Mouse (Mus musculus): ENCODE measurements around the gene Ninl. TPM values are rescaled to one million over a fixed set of nuclear protein-coding genes. Genes with fewer than 3 reads are reported as not detected.

Ninl gene
- 3.2 TPM in 2 replicates for polyA plus RNA-seq (2015; fragmentation: Nextera tagmentation; extraction: Ambion mirVana)

DNA sequence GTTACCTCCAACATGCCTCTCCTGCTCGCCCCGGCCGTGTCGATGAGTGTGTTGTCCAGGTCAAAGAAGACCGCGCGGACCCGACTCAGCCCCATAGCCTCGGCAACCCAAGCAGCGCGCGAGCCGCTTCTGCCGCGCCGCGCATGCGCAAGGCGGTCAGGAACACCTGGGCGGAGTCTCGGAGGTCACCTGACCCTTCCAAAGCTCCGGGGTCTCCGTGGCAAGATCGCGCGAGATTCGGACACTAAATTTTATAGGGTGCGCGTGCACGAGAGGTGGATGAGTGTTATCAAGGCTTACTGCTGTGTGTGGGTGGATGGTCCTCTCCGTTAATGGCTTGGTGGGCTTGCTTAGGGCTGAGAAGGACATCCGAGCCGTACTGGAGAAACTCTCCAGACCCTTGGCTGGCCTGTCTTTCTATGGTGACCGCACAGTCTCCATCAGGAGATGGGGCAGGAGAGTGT, at the start of gene Ninl, which contains the start of gene Nanp:
TSS of gene Ninl (minus strand) at position 151 of the 464 bp plus-strand sequence.
TSS of gene Nanp (minus strand) at position 167 of the 464 bp plus-strand sequence.
- no peaks in the 10 kb centered on the region for H3K36me3 ChIP-seq (ENCODE audit: control insufficient read depth, insufficient read depth)
- H3K9me3 ChIP-seq (replicated peaks; ENCODE audit: control insufficient read depth, low read length) = no peaks in the 10 kb centered on the region
- no peaks in the 10 kb centered on the region for H3K27me3 ChIP-seq (ENCODE audit: control insufficient read depth, insufficient read depth, low read length)
- peak within 1 kb of the TSS; percentile 98 for H3K9ac ChIP-seq (ENCODE audit: low read length)
- ATAC-seq (replicated peaks; ENCODE audit: extremely low read depth, insufficient read depth, low FRiP score) = peak; percentile 95
- peak within 1 kb of the TSS; percentile 79 for H3K27ac ChIP-seq (ENCODE audit: low read length)
- peak within 1 kb of the TSS; percentile 92 for H3K4me2 ChIP-seq (ENCODE audit: low read depth, low read length)
- under 1% methylated on average over 34 of the region's 34 CpGs for WGBS
- peaks cover 11% of the 10 kb centered on the region; the same call in 1 of the 2 replicates for H3K4me1 ChIP-seq (ENCODE audit: control insufficient read depth, insufficient read depth, low read length)
- peak within 1 kb of the TSS; percentile 97 for H3K4me3 ChIP-seq (ENCODE audit: low read length)

DNA sequence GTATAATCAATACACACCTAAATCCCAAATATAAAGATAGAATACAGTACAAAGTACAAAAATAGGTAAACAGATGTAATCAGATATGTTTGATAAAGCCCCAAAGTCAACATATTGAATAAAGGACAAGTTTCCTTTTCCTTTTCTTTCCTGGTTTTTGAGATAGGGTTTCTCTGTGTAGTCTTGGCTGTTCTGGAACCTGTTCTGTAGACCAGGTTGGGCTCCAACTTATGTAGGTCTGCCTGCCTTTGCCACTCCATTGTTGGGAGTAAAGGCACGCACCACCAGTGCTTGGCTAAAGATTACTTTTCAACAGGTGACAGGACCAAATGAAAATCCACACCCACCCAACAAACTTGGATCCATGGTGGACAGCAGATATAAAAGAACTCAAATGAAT, 17.5 kb upstream of the Ninl start:
- H3K36me3 ChIP-seq (ENCODE audit: control insufficient read depth, insufficient read depth) = no peaks in the 10 kb centered on the region
- WGBS = 84% methylated on average over 1 of the region's 1 CpGs
- H3K4me2 ChIP-seq (ENCODE audit: low read depth, low read length) = no peak overlapping the region
- H3K9ac ChIP-seq (ENCODE audit: low read length) = no peak overlapping the region
- no peaks in the 10 kb centered on the region for H3K4me1 ChIP-seq (ENCODE audit: control insufficient read depth, insufficient read depth, low read length)
- no peak overlapping the region for H3K4me3 ChIP-seq (ENCODE audit: low read length)
- H3K27ac ChIP-seq (ENCODE audit: low read length) = no peak overlapping the region
- H3K27me3 ChIP-seq (ENCODE audit: control insufficient read depth, insufficient read depth, low read length) = no peaks in the 10 kb centered on the region
- no peaks in the 10 kb centered on the region for H3K9me3 ChIP-seq (replicated peaks; ENCODE audit: control insufficient read depth, low read length)
- no peak for ATAC-seq (replicated peaks; ENCODE audit: extremely low read depth, insufficient read depth, low FRiP score)

DNA sequence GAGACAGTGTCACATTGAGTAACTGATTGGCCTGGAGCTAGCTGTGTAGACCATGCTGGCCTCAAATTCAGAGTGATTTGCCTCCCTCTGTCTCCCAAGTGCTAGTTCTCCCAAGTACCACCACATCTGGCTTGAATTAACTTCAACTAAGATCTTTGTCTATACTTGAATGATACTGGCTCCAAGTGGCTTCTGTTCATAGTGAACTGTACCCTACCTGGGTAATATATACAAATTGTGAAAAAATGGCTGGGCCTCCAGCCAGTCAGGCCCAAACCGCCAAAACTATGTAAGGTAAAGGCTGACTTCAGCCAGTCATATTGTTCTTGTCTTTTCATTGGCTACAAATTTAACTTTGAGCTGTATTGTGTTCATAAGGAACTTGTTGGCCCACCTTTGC, 1.2 kb upstream of the Ninl start:
- no peaks in the 10 kb centered on the region for H3K9me3 ChIP-seq (replicated peaks; ENCODE audit: control insufficient read depth, low read length)
- H3K27ac ChIP-seq (ENCODE audit: low read length) = no peak overlapping the region
- H3K4me2 ChIP-seq (ENCODE audit: low read depth, low read length) = no peak overlapping the region
- H3K9ac ChIP-seq (ENCODE audit: low read length) = no peak overlapping the region
- H3K27me3 ChIP-seq (ENCODE audit: control insufficient read depth, insufficient read depth, low read length) = no peaks in the 10 kb centered on the region
- H3K4me3 ChIP-seq (ENCODE audit: low read length) = no peak overlapping the region
- H3K36me3 ChIP-seq (ENCODE audit: control insufficient read depth, insufficient read depth) = no peaks in the 10 kb centered on the region
- H3K4me1 ChIP-seq (ENCODE audit: control insufficient read depth, insufficient read depth, low read length) = peaks cover 11% of the 10 kb centered on the region; the same call in 1 of the 2 replicates
- WGBS = 85% methylated on average over 1 of the region's 1 CpGs
- no peak for ATAC-seq (replicated peaks; ENCODE audit: extremely low read depth, insufficient read depth, low FRiP score)

DNA sequence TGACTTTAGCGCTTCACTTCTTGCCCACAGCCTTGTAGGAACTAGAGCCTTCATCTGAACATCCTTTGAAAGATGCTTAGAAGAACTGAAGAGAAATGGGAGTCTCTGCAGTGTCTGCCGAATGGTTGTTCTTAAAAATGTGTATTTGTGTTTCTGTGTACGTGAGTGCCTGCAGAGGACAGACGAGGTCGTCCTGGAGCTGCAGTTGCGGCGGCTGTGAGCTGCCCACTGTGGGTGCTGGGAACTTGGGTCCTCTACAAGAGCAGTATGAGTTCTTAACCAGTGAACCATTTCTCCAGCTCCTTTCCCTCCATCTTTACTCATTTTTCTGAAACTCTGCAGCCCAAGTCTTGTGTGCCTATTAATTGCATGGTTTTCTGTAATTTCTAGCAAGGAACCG, 544 bp upstream of the Ninl start:
- Histone ChIP-seq H3K9me3 (replicated peaks; ENCODE audit: control insufficient read depth, low read length) (no peaks in the 10 kb centered on the region), H3K4me3 (ENCODE audit: low read length) (peak overlapping the region; percentile 97), H3K36me3 (ENCODE audit: control insufficient read depth, insufficient read depth) (no peaks in the 10 kb centered on the region), H3K9ac (ENCODE audit: low read length) (peak overlapping the region; percentile 98), H3K27ac (ENCODE audit: low read length) (peak overlapping the region; percentile 54; the same call in 1 of the 2 replicates), H3K4me2 (ENCODE audit: low read depth, low read length) (peak overlapping the region; percentile 92), H3K4me1 (ENCODE audit: control insufficient read depth, insufficient read depth, low read length) (peaks cover 11% of the 10 kb centered on the region; the same call in 1 of the 2 replicates), H3K27me3 (ENCODE audit: control insufficient read depth, insufficient read depth, low read length) (no peaks in the 10 kb centered on the region)
- WGBS = 40% methylated on average over 8 of the region's 8 CpGs
- ATAC-seq (replicated peaks; ENCODE audit: extremely low read depth, insufficient read depth, low FRiP score) = peak; percentile 1; the same call in 1 of the 2 replicates

DNA sequence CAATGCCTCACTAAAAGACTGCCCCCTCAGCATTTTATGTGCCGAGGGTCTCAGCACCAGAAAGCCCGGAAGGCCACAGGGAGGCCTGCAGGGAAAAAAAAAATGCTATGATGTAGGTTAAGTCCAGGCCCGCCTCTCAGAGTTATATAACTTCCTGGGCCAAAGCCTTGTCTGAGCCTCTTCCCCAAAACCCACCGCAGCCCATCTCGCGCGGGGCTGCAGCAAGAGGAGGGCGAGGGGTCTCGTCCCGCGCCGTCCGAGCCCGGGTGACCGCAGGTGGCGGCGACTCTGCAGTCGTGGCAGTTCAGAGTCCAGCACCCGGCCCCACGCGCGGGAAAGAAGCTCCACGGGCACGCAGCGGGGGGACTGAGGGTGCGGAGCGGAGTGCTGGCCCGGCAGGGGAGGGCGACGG, 365 bp downstream of the Ninl start:
- H3K27me3 ChIP-seq (ENCODE audit: control insufficient read depth, insufficient read depth, low read length) = no peaks in the 10 kb centered on the region
- H3K36me3 ChIP-seq (ENCODE audit: control insufficient read depth, insufficient read depth) = no peaks in the 10 kb centered on the region
- peak; percentile 59 for ATAC-seq (replicated peaks; ENCODE audit: extremely low read depth, insufficient read depth, low FRiP score)
- peak overlapping the region; percentile 98 for H3K9ac ChIP-seq (ENCODE audit: low read length)
- H3K9me3 ChIP-seq (replicated peaks; ENCODE audit: control insufficient read depth, low read length) = no peaks in the 10 kb centered on the region
- H3K27ac ChIP-seq (ENCODE audit: low read length) = peak overlapping the region; percentile 79
- H3K4me3 ChIP-seq (ENCODE audit: low read length) = peak overlapping the region; percentile 97
- peaks cover 11% of the 10 kb centered on the region; the same call in 1 of the 2 replicates for H3K4me1 ChIP-seq (ENCODE audit: control insufficient read depth, insufficient read depth, low read length)
- under 1% methylated on average over 30 of the region's 30 CpGs for WGBS
- H3K4me2 ChIP-seq (ENCODE audit: low read depth, low read length) = peak overlapping the region; percentile 92

DNA sequence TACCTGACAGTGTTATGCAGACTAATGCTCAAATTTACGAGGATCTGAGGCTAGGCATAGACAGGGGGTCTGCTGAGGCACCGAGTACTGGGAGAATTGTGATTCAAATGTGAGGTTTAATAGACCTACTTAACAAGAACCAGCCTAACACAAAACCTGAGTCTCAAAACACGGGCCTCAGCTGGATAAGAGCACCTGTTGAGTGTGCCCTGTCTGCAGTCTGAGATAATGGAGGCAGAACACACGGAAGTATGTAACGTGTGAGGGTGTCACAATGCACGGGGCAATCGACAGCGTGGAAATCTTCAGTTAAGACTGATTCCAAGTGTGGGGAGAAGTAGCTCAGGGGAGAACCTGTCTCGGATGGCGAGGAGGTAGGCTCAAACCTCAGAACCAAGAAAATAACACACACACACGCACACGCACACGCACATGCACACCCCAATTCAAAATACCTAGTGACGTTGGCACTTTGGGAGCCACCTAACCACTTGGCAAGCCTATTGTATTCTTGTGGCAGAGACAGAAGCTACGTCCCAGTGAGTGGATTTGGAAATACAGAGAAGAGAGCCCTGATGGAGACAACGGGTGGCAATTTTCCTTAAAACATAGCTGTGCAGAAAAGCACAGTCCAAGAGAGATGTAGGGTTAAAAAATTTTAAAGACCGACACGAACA, 1.2 kb downstream of the Ninl start:
- H3K27ac ChIP-seq (ENCODE audit: low read length) = no peak overlapping the region; the same call in 1 of the 2 replicates
- peak overlapping the region; percentile 98 for H3K9ac ChIP-seq (ENCODE audit: low read length)

DNA sequence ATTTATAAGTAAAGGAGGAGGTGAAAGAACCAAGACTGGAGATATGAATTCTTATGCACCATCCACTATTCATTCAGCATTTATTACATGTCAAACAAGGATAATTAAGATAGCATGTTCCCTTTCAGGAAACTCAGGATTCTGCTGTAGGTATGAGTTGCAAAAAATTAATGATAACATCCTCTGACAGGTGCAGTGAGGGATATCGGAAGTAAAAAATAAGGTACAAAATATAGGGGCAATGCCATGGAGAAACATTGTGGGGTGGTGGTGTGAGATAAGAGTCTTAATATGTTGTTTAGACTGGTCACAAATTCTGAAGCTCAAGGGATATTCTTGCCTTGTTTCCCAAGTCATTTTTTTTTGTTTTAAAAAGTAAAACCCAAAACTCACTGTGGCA, 1.9 kb downstream of the Ninl start:
- no peak overlapping the region for H3K4me2 ChIP-seq (ENCODE audit: low read depth, low read length)
- no peak overlapping the region for H3K4me3 ChIP-seq (ENCODE audit: low read length)
- 92% methylated on average over 1 of the region's 1 CpGs for WGBS
- no peaks in the 10 kb centered on the region for H3K27me3 ChIP-seq (ENCODE audit: control insufficient read depth, insufficient read depth, low read length)
- no peak overlapping the region for H3K27ac ChIP-seq (ENCODE audit: low read length)
- no peaks in the 10 kb centered on the region for H3K36me3 ChIP-seq (ENCODE audit: control insufficient read depth, insufficient read depth)
- no peak for ATAC-seq (replicated peaks; ENCODE audit: extremely low read depth, insufficient read depth, low FRiP score)
- H3K9ac ChIP-seq (ENCODE audit: low read length) = no peak overlapping the region
- H3K9me3 ChIP-seq (replicated peaks; ENCODE audit: control insufficient read depth, low read length) = no peaks in the 10 kb centered on the region
- peaks cover 11% of the 10 kb centered on the region; the same call in 1 of the 2 replicates for H3K4me1 ChIP-seq (ENCODE audit: control insufficient read depth, insufficient read depth, low read length)

More for the DNA sequence above, 1.2 kb downstream of the Ninl start:
- no peak for ATAC-seq (replicated peaks; ENCODE audit: extremely low read depth, insufficient read depth, low FRiP score)
- Histone ChIP-seq H3K9me3 (replicated peaks; ENCODE audit: control insufficient read depth, low read length) (no peaks in the 10 kb centered on the region), H3K4me3 (ENCODE audit: low read length) (peak overlapping the region; percentile 97), H3K27me3 (ENCODE audit: control insufficient read depth, insufficient read depth, low read length) (no peaks in the 10 kb centered on the region), H3K36me3 (ENCODE audit: control insufficient read depth, insufficient read depth) (no peaks in the 10 kb centered on the region), H3K4me2 (ENCODE audit: low read depth, low read length) (peak overlapping the region; percentile 92), H3K4me1 (ENCODE audit: control insufficient read depth, insufficient read depth, low read length) (peaks cover 11% of the 10 kb centered on the region; the same call in 1 of the 2 replicates)
- 49% methylated on average over 18 of the region's 18 CpGs for WGBS

DNA sequence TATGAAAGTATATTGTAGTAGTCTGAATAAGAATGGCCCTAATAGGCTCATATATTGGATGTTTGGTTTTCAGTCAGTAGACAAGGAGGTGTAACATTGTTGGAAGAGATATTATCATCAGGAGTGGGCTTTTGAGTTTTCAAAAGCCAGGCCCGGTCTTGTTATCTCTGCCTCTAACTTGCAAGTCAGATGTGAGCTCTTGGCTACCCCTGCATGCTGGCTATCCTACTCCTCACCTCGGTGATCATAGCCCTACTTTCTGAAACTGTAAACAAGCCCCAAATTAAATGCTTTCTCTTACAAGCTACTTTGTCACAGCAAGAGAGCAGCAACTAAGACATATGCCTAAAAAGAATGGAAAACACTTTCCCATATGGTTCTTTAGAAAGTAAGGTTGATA, 2.5 kb downstream of the Ninl start:
- WGBS = 72% methylated on average over 2 of the region's 2 CpGs
- Histone ChIP-seq H3K4me1 (ENCODE audit: control insufficient read depth, insufficient read depth, low read length) (peaks cover 11% of the 10 kb centered on the region; the same call in 1 of the 2 replicates), H3K36me3 (ENCODE audit: control insufficient read depth, insufficient read depth) (no peaks in the 10 kb centered on the region), H3K27me3 (ENCODE audit: control insufficient read depth, insufficient read depth, low read length) (no peaks in the 10 kb centered on the region), H3K27ac (ENCODE audit: low read length) (no peak overlapping the region), H3K9me3 (replicated peaks; ENCODE audit: control insufficient read depth, low read length) (no peaks in the 10 kb centered on the region), H3K4me2 (ENCODE audit: low read depth, low read length) (no peak overlapping the region), H3K9ac (ENCODE audit: low read length) (no peak overlapping the region), H3K4me3 (ENCODE audit: low read length) (no peak overlapping the region)
- ATAC-seq (replicated peaks; ENCODE audit: extremely low read depth, insufficient read depth, low FRiP score) = no peak

DNA sequence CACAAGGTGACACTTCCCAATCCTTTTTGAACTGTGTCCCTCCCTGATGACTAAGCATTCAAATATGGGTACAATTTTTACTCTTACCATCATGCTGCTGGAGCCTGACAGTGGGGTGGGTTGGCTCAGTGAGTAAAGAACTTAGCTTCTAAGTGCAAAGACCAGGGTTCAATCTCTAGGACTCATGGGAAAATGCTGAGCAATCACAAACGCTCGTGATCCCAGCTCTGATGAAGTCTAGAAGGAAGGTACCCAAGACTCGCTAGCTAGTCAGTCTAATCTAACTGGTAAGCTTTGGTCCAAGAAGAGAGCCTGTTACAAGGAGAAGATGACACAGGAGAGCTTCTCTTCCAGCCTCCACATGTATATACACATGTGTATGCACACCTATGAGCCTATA, 4.7 kb downstream of the Ninl start:
- Histone ChIP-seq H3K4me2 (ENCODE audit: low read depth, low read length) (no peak overlapping the region), H3K9me3 (replicated peaks; ENCODE audit: control insufficient read depth, low read length) (no peaks in the 10 kb centered on the region), H3K9ac (ENCODE audit: low read length) (no peak overlapping the region), H3K4me1 (ENCODE audit: control insufficient read depth, insufficient read depth, low read length) (peaks cover 7% of the 10 kb centered on the region; the same call in 1 of the 2 replicates), H3K27me3 (ENCODE audit: control insufficient read depth, insufficient read depth, low read length) (no peaks in the 10 kb centered on the region), H3K27ac (ENCODE audit: low read length) (no peak overlapping the region), H3K4me3 (ENCODE audit: low read length) (no peak overlapping the region), H3K36me3 (ENCODE audit: control insufficient read depth, insufficient read depth) (no peaks in the 10 kb centered on the region)
- WGBS = 91% methylated on average over 3 of the region's 3 CpGs
- no peak for ATAC-seq (replicated peaks; ENCODE audit: extremely low read depth, insufficient read depth, low FRiP score)
